Mouse (Mus musculus): ENCODE measurements around the gene Akr7a5.

The Akr7a5 gene

DNA sequence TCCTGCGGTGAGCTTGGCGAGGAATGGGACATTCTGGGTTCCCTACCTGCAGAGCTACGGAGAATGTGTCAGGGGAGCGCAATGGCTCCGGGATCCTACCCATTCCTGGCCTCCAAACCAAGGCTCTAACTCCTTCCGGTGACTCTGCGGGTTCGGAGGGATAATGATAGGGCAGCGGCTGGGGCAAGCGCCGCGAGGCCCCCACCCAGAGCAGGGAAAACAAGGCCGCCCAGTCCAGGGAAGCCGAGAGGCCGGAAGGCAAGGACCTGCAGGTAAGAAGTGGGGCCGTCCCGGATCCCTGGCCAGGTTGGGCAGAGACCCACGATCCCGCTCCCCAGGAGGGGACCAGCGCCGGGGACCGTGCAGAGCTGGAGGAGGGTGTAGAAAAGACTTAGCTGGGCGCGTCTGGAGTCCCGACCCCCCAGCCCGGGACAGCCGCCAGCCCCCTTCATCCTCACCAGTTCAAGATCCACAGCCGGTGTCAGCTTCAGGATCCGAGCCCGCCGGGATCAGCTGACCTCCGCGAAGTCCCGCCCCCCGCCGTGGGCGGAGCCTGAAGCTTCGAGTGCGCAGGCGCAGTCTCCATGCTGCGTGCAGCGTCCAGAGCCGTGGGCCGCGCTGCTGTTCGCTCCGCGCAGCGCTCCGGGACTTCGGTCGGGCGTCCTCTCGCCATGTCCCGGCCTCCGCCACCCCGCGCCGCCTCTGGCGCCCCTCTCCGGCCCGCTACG lies at the start of gene Akr7a5, which contains the start of gene Pqlc2:
Gene Akr7a5, plus strand, starts transcription at position 574 of the 728 bp plus-strand sequence.
Gene Pqlc2, minus strand, starts transcription at position 538 of the 728 bp plus-strand sequence.
- DNase-seq (ENCODE audit: low spot score), result peak; percentile 95

DNA sequence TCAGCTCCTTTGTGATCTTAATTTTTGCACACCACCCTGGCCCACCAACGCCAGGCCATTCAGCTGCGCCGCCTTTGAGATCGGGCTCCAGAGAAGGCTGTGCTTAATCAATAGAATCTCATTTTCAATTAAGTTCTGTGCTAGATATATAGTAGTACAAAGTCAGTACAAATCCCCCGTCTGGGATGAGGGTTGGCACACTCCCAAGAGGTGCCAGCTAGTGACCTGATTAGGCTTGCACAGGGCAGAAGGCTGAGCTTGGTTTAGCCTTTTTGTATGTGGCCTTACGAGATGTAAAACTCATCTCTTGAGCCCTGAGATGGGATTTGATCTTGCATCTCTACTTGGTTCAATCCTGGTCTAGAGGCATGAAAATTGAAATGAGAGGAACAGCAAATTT lies 47.6 kb upstream of the Akr7a5 start:
- DNase-seq (ENCODE audit: low spot score), result no peak

DNA sequence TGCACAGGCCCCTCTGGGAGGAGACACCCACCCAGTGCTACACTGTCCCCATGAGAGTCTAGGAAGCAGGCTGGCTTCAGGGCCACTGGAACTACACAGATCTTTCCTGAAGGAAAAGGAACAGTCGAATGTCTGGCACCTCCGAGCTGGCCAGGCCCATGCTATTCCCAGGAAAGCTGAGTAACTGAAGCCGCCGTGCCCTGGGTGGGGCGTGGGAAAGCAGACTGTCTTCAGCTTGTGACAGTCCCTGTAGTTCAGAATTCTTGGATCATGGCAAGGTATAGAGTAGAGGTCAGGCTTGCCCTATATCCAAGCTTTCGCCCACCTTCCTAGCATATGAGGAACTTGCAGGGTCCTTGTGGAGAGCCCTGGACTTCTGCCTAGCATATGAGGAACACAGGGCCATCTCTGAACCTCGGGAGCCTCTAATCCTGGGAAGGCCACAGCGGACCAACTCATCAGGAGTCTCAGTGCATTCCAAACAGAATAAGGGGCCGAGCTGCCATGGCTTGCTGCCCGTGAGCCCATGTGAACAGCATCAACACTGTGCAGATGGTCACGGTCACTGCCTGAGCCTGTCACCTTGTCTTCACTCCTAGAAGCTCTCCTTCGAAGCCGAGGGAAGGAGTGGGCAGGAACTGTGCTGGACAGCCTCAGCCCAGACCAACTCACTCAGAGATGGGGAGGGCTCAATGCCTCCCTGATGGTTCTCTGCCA lies 44.6 kb upstream of the Akr7a5 start:
- no peak for DNase-seq (ENCODE audit: low spot score)

DNA sequence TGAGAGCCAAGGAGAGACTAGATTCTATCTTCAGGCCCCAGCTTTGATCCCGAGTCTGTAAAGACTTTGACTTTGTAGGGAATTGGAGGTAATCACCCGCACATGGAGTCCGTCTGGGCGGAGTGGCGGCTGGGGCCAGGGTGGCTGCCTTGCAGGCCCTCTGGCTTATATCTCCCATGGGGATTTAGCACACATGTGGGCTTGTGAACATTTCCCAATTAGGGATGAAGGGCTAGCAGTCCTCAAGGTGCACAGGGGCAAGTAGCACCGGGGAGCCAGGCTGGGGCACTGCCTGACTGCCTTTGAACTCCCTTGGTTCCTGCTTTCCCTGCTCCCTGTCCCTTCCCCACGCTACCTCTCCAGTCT lies 44.1 kb upstream of the Akr7a5 start:
- DNase-seq (ENCODE audit: low spot score), result no peak

DNA sequence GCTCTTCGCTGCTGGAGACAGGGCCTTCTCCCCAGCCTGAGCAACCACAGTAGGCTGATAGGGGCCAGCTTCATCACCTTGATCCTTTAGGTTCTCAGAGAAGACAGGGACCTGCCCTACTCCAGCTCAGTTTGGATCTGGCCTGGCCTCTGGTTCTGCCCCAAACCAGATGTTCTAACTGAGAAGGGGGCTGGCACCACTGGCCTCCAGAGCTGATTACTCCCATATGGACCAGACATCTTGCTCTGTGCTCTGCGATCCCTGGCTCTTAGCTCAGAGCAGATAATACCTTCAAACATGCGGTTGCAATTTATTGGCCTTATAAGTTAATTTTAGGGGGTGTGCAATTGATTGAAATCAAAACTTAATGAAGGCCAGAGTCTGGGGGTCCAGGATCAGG lies 43.2 kb upstream of the Akr7a5 start:
- DNase-seq (ENCODE audit: low spot score), result no peak

DNA sequence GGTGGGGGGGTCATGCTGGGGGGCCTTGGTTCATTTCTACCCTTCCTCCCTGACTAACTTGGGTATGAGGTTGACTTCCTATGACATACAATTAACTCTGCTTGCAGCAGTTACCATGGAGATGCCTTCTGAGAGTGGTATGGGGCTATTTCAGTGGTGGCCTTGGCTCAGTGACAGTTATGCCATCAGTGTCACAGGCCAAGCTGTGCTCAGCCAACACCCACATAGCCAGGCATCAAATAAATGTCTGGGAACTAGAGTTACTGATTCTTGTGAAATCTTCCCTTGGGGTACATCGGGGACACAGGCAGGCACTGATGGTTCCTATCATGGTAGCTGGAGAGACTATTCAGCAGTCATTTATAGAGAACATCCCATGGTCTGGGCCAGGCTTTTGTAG lies 42.3 kb upstream of the Akr7a5 start:
- DNase-seq (ENCODE audit: low spot score), result no peak

DNA sequence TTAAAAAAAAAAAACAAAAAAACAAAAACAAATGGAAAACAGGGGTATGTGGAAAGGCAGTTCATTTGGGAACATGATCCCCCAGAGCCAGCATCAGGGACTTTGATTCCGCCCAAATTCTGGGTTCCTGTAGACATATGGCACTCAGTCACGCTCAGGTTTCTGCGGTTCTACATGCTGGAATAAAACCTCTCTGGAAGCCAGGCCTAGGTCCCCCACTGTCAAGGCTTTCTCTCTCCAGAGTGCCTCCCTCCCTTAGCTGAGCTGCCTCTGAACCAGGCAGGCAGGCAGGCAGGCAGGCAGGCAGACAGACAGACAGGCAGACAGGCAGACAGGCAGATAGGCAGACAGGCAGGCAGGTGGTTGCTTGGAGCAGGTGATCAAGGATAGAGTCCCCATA lies 40.4 kb upstream of the Akr7a5 start:
- DNase-seq (ENCODE audit: low spot score), result no peak

DNA sequence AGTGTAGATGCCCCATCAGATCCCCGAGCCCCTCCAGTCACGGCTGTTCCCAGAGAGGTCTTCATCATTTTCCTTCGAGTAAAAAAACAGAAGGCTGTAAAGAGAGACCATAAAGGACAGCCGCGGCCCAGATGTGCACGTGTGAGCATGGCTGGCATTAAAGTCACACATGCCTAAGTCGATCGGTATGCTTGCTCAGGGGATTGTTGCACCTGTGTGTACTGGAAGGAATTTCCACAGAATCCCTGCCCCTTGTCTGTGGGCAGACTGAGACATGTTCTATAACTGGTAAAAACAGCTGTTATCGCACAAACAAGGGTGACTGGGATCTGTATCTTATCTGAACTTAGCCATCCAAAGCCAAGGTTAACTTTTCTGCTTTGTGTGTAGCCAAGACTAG lies 39.0 kb upstream of the Akr7a5 start:
- no peak for DNase-seq (ENCODE audit: low spot score)

DNA sequence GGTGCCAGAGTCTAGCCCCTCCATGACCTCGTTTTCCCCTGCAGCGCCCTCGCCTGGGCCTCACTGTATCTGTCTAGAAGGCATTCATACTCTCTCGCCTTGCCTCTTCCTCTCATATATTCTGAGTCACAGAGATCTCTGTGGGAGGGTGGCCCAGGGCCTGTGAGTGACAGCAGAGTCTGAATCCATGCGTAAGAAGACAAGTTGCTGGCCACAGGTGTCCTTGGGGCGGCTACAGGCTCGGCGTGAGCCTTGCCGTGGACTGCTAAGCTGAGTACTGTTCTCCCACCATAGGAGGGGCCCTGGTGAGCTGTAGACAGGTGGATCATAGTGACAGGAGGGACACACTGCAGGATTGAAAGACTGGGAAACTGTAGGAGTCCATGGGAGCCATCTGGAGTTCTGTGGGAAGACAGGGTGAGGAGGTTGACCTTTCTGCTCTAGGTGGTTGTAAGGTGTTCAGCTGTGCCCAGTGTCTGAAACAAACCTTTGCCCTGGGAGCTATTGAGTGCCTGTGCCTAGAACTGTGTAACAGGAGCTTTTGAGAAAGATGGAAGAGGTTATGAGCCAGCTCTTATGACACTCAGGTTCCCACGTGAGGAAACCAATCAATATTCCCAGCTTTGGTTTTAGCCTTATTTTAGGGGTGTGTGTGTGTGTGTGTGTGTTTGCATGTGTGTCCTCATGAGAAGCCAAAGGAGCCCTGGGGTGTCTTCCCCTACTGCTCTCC lies 37.4 kb upstream of the Akr7a5 start:
- no peak for DNase-seq (ENCODE audit: low spot score)

DNA sequence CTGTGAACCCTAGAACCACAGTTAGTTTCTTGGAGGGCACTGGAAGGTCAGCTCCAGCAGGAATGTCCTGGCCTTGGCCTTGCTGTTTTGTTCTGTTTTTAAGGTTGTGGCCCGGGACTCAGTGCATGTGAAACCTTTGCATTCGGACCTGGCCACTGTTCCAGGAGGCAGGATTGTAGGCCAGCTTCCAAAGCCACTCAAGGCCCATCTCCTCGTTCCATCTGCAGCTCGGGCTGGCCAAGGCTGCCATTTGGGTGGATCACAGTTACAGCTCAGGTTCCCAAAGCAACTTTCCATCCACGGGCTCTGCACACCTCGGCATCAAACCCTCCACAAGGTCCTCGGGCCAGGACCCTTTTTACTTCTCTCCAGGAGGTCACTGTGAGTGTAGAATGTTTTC lies 36.0 kb upstream of the Akr7a5 start:
- no peak for DNase-seq (ENCODE audit: low spot score)

DNA sequence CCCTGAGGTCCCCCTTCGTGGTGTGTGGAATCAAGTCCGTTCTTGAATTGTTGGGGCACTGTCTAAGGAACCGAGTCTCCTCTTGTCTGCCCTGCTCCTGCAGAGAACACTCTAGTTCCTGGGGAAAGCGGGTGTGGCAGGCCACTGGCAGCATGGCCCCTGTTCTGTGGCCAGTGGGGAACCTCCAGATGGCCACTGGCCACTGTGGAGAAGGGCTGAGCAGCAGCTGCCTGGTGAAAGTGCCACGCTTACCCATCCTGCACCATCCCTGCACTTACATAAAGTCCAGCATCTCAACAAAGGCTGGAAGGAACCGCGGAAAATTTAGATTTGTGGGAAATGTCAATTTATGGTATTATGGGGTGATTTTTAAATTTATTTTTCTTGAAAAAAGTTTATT lies 34.1 kb upstream of the Akr7a5 start:
- DNase-seq (ENCODE audit: low spot score), result no peak

DNA sequence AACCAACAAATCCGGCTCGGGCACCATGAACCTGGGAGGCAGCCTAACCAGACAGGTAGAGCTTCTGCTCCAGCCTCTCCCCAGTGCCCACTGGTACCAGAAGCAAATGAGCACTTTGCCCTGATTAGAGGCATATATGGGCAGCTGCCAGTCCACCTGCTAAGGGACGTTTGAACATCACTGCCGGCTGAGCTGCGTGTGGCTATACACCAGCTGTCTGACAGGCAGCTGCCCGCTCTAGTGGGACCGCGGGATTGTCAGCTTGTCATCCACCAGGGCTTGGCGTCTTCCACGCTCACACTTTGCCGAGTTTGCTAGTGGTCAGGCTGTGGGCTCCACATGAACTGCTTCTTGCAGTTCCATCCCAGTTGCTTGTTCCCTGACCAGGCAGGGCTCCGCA lies 30.0 kb upstream of the Akr7a5 start:
- no peak for DNase-seq (ENCODE audit: low spot score)

DNA sequence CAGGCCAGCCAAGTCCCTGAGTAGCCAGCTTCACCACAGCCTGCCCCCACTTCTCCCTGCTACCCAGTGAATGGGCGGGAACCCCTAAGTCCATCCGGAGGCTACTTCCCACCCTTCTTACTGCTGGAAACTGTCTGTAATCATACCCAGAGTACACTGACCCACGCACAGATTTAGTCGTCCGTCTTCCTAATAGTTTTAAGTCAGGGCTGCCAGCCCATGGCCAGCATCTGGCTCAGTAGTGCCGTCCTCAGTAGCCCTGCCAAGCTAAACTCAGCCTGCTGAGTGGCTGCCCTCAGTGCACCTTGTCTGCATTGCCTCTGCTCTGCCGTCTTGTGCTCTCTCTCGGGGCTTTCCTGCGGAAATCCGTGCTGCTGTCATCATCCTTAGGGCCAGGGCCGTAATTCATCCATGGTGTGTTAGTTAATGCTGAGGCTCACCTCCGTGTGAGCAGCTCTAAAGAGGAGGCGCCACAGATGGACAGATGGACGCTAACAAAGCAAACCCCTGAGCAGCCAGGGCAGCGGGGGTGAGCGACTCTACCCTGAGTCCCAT lies 28.7 kb upstream of the Akr7a5 start:
- no peak for DNase-seq (ENCODE audit: low spot score)

DNA sequence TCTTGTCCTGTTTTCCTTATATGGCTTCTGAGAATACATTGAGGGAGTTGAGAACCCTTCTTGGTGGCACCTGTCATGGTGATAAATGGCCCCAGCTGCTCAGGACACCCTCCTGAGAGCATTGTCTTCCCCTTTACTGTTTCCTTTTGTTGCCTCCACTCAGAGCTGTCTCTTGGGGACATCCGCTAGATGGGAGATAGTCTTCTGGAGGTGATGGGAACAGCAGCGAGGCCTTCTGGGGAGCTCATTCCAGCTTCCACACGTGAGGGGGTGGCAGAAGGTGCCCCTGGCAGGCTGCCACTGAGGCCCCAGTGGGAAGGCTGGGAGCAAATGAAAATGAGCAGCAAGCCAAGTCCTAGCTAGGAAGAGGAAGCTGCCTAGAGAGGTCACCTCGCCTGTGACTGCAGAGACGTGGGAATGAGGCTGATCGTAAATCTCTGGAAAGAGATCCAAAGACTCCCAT lies 27.6 kb upstream of the Akr7a5 start:
- DNase-seq (ENCODE audit: low spot score), result no peak

DNA sequence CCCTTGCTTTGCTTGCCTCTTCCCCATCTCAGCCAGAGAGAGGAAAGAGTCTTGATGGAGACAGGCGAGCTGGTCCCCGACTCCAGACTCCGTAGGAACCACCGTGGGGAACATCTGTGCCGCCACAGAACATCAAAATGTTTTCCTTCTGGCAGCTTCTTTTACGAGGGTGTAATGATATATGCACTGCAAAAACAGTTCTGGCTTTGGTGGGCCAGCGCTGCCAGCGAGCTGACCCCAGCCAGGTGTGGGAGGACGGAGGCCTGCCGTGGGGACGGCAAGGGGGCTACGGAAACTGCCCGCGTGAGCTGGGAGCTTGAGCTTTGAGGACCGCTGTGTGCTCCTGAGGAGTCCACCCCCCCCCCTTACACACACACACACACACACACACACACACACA lies 25.7 kb upstream of the Akr7a5 start:
- no peak for DNase-seq (ENCODE audit: low spot score)

DNA sequence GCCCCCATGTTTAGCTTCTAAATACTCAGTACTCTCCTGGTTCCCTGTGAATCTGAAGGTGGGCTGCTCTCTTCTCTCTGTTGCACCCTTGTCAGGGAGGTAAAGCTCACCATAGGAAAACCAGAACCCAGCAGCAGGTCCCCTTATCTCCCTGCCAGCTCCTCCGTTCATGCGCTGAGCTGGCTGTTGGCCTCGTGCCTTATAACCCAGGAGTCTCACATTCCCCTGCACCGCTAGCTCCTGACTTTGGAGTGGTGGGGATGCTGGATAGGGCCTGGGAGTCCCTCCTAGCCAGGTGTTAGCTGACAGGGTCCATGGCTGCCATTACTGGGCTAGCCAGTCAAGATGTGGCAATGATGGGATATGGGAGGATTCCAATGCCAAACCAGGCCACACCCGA lies 24.3 kb upstream of the Akr7a5 start:
- no peak for DNase-seq (ENCODE audit: low spot score)

DNA sequence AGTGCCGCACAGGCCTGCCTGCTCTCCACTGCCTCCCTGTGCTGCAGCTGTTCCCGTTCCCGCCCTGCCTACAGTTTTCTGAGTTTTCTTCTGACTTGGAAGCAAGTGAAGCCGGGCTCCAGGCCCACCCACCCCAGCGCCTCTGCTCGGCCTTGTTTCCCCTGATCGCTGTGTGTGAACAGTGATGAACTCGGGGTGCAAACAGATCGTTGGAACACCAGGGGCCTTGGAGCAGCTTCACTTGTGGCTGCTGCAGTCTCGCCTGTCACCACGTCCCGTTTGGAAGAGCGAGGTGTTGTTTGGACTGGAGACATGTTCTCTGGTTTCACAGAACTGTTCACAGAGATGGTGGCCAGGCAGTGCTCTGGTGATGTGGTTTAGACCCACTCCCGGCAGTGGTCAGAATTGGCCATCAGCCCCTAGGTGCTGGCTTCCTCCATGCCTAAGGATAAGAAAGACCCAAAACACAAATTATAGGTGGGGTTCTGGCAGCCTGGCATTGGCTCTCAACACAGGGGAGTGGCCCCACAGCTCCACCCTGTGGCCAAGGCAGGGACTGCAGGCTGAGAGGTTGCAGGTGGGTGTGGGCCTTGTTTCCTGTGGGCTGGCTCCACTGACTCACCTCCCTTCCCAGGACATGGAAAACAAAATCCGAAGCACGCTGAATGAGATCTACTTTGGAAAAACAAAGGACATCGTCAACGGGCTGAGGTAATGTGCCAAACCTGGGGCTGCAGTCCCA lies 23.3 kb upstream of the Akr7a5 start:
- DNase-seq (ENCODE audit: low spot score), result peak; percentile 51

DNA sequence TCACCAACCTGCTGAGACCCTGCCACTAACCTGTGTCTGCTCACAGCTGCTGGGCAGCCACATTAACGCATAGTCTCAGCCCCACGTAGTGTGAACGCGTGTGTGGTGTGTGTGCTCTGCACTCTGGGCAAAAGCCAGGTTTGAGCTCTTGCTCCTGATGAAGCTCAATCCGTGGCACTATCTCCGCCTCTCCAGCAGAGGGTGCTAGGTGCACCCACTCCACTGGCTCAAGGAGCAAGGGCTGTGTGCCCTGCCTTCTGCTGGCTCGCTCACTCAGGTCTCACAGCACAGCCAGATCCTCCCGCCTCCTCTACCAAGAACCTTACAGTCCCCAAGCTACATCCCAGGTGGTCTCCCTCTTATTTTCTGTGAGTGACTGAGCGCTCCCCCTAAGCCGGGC lies 21.5 kb upstream of the Akr7a5 start:
- no peak for DNase-seq (ENCODE audit: low spot score)

DNA sequence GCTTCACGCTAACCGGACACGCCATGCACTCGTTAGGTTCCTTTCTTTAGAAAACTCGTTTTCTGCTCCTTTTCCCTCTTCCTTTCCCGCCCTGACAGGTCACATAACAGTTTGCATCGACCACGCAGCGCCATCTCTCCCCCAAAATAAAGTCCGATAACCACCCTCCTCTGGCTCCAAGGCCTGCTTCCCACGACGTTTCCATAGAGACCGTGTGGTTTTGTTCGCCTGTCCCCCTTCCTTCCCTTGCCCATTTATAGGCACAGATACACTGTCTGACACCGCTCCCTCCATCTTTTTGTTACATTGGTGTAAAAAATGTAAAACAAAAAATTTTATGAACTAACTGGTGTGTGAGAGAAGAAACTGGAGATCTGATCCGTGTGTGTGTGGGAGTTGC lies 19.4 kb upstream of the Akr7a5 start:
- DNase-seq (ENCODE audit: low spot score), result no peak

DNA sequence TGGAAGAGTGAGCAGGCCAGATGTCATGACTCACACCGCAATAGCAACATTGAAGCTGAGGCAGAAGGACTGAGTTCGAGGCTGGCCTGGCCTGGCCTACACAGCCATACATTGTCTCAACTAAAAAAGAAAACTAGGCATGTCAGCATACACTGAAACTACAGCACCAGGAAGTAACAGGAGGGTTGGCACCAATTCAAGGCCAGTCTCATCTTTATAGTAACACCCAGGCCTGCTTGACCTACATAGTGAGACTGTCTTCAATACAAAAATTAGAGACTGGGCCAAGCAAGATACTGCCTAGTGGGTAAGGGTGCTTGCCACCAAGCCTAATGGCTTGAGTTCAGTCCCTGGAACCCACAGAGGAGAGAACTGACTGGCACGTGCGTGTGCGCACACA lies 18.5 kb upstream of the Akr7a5 start:
- no peak for DNase-seq (ENCODE audit: low spot score)

DNA sequence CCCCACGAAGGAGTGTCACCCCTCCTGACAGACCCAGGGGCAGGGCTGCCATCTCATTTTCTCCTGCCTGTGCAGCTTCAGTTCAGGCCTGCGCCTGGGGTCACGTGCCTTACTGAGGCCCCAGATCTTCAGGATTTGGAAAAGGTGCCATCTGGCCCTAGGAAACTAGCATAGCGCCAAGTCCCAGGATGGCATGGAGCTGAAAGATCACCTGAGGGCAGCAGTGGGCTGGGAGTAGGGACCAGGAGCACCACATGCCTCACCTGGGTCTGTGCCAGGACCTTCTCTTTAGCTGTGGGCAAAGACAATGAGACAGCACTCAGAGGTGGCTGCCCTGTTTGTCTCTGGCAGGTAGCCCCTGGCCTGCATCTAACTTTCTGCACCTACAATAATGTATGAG lies 13.0 kb upstream of the Akr7a5 start:
- DNase-seq (ENCODE audit: low spot score), result no peak

Measured in yolk sac, embryonic 10.5 days (tissue).